Mouse (Mus musculus): ENCODE data around the gene Crtap.
"Not testable (repeated sequence)": the region's sequence is repeated elsewhere in the genome, so short reads cannot be mapped to it uniquely, and the experiment has no call there.

DNA sequence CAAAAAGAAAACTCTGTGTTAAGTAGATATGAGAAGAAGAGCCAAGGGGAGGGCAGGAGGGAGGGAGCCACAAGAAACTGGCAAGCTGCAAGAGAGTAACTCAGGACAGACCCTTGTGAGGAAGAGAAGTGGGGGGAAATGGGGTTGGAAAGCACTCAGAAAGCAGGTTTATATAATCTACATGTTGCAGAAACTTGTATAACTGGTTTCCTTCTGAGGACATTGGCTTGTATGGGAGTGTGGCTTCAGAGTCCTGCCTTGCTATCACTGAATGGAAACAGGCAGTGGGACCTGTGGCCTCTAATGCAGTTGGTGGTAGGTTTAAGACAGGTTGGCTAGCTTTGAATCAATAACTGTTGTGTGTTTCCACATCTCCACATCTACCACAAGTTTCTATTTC, 62.1 kb downstream of the Crtap start:
- TF ChIP-seq HCFC1 (IDR thresholded peaks at IDR 0.05; ENCODE audit: borderline replicate concordance, insufficient read depth, low read length); ZNF384 (IDR thresholded peaks at IDR 0.05; ENCODE audit: low read depth, low read length); CHD2 (IDR thresholded peaks at IDR 0.05; ENCODE audit: low read depth, low read length); ZC3H11A (IDR thresholded peaks at IDR 0.05; ENCODE audit: borderline replicate concordance, low read depth, low read length); MAFK (IDR thresholded peaks at IDR 0.05; ENCODE audit: insufficient read depth, low read depth, low read length): not testable (repeated sequence)
